Mouse (Mus musculus) liver, embryonic 11.5 days (tissue): ENCODE data around the gene Dnajc7. TPM values are rescaled to one million over a fixed set of nuclear protein-coding genes. Genes with fewer than 3 reads are reported as not detected.
"Not testable (repeated sequence)": the region's sequence is repeated elsewhere in the genome, so short reads cannot be mapped to it uniquely, and the experiment has no call there.

ENCODE experiments used
- ATAC-seq: fragments of 200-750 bp; cut with Nextera tagmentation; replicated peaks from 2 replicates; pipeline ENCODE4 v1.8.0; 2017; ENCODE audit warnings: moderate number of reproducible peaks, mild to moderate bottlenecking, moderate TSS enrichment, moderate library complexity; ENCODE audit not compliant: low FRiP score
- DNase-seq: peaks from one replicate; pipeline ENCODE4 v3.0.0-alpha.2; 2017; ENCODE audit warnings: low spot score
- H3K27ac ChIP-seq: fragments of 300-500 bp; sonication (generic); 2 replicates; pipeline ENCODE4 v1.5.1; 2014; ENCODE audit warnings: mild to moderate bottlenecking, low read depth, low read length, control low read depth
- H3K27me3 ChIP-seq: fragments of 300-500 bp; sonication (generic); replicated peaks from 2 replicates; pipeline ENCODE4 v1.6.1; 2014; ENCODE audit warnings: low read length, mixed read lengths; ENCODE audit not compliant: control insufficient read depth, insufficient read depth
- H3K36me3 ChIP-seq: fragments of 300-500 bp; sonication (generic); 2 replicates; pipeline ENCODE4 v1.6.1; 2014; ENCODE audit warnings: mild to moderate bottlenecking, low read length, moderate library complexity, mixed read lengths; ENCODE audit not compliant: control insufficient read depth, insufficient read depth
- H3K4me1 ChIP-seq: fragments of 300-500 bp; sonication (generic); replicated peaks from 2 replicates; pipeline ENCODE4 v1.6.1; 2014; ENCODE audit warnings: low read length, mixed read lengths; ENCODE audit not compliant: control insufficient read depth, insufficient read depth
- H3K4me2 ChIP-seq: fragments of 300-500 bp; sonication (generic); 2 replicates; pipeline ENCODE4 v1.6.1; 2014; ENCODE audit warnings: mild to moderate bottlenecking, control low read depth, moderate library complexity
- H3K4me3 ChIP-seq: fragments of 300-500 bp; sonication (generic); 2 replicates; pipeline ENCODE4 v1.5.1; 2014; ENCODE audit warnings: low read depth, low read length, control low read depth
- H3K9ac ChIP-seq: fragments of 300-500 bp; sonication (generic); 2 replicates; pipeline ENCODE4 v1.6.1; 2014; ENCODE audit warnings: low read depth, low read length, control low read depth
- H3K9me3 ChIP-seq: fragments of 300-500 bp; sonication (generic); 2 replicates; pipeline ENCODE4 v1.6.1; 2016; ENCODE audit warnings: low read length, inconsistent platforms, mixed read lengths; ENCODE audit not compliant: control insufficient read depth
- WGBS: fragments of 180-500 bp; shearing (Covaris S2); extraction: QIAGEN DNeasy Blood & Tissue Kit; methylation state at CpG from one replicate; pipeline ENCODE4 v1.1.7; 2014; 5-methylcytosine and 5-hydroxymethylcytosine counted together
- polyA plus RNA-seq: library from polyadenylated mRNA; unstranded; fragments of >200 nt; fragmentation: Nextera tagmentation; extraction: Ambion mirVana; gene quantifications from 2 replicates; pipeline ENCODE4 v1.2.1, GENCODE M21; 2014

The Dnajc7 gene
- polyA plus RNA-seq, 1 experiment from 2014 or later, result 70.8 TPM

- DNase-seq, result no peak
- Histone ChIP-seq H3K27ac (no peak overlapping the region), H3K9ac (peak overlapping the region; percentile 20; the same call in 1 of the 2 replicates)
Measured at GRCm38 (mm10) chr11:100623867-100624266, 3.9 kb upstream of the Dnajc7 start.

GRCm38 (mm10) chr11:100622714-100623113 is 2.7 kb upstream of the Dnajc7 start:
- Histone ChIP-seq H3K36me3 (peaks cover 5% of the 10 kb centered on the region; the same call in 1 of the 2 replicates), H3K4me1 (peaks cover 27% of the 10 kb centered on the region), H3K27me3 (no peaks in the 10 kb centered on the region), H3K27ac (peak overlapping the region; percentile 47), H3K9me3 (no peaks in the 10 kb centered on the region), H3K9ac (peak overlapping the region; percentile 72), H3K4me2 (peak overlapping the region; percentile 70), H3K4me3 (peak overlapping the region; percentile 76)
- peak; percentile 96 for DNase-seq
- under 1% methylated on average over 24 of the region's 24 CpGs for WGBS
- peak; percentile 77 for ATAC-seq

More at GRCm38 (mm10) chr11:100623867-100624266, 3.9 kb upstream of the Dnajc7 start:
- Histone ChIP-seq H3K9me3 (no peaks in the 10 kb centered on the region), H3K4me1 (peaks cover 23% of the 10 kb centered on the region), H3K36me3 (peaks cover 5% of the 10 kb centered on the region; the same call in 1 of the 2 replicates), H3K27me3 (no peaks in the 10 kb centered on the region), H3K4me2 (peak overlapping the region; percentile 70), H3K4me3 (peak overlapping the region; percentile 76)
- ATAC-seq, result no peak
- WGBS, result 50% methylated on average over 5 of the region's 5 CpGs

- Histone ChIP-seq H3K27ac (peak overlapping the region; percentile 95), H3K9me3 (no peaks in the 10 kb centered on the region), H3K36me3 (no peaks in the 10 kb centered on the region), H3K4me2 (peak overlapping the region; percentile 91), H3K27me3 (no peaks in the 10 kb centered on the region), H3K4me1 (peaks cover 33% of the 10 kb centered on the region), H3K9ac (peak overlapping the region; percentile 94), H3K4me3 (peak overlapping the region; percentile 91)
- ATAC-seq, result peak; percentile 93
- DNase-seq, result peak; percentile 95
- WGBS, result under 1% methylated on average over 40 of the region's 40 CpGs
Measured at GRCm38 (mm10) chr11:100619485-100619975, 438 bp downstream of the Dnajc7 start.

GRCm38 (mm10) chr11:100618761-100619484 is 1.0 kb downstream of the Dnajc7 start, which contains the start of gene Nkiras2:
Nkiras2 (plus strand) TSS chr11:100619244.
- peak within 1 kb of the TSS; percentile 94 for H3K9ac ChIP-seq
- H3K27ac ChIP-seq, result peak within 1 kb of the TSS; percentile 95
- DNase-seq (peak; percentile 77), ATAC-seq (peak; percentile 76)
- peaks cover 29% of the 10 kb centered on the region for H3K4me1 ChIP-seq
- under 1% methylated on average over 36 of the region's 36 CpGs for WGBS
- no peaks in the 10 kb centered on the region for H3K36me3 ChIP-seq
- peak within 1 kb of the TSS; percentile 91 for H3K4me3 ChIP-seq
- peak within 1 kb of the TSS; percentile 91 for H3K4me2 ChIP-seq
- no peaks in the 10 kb centered on the region for H3K27me3 ChIP-seq
- no peaks in the 10 kb centered on the region for H3K9me3 ChIP-seq

GRCm38 (mm10) chr11:100617480-100617879 is 2.5 kb downstream of the Dnajc7 start:
- H3K9me3 ChIP-seq, result no peaks in the 10 kb centered on the region
- H3K36me3 ChIP-seq, result no peaks in the 10 kb centered on the region
- H3K4me3 ChIP-seq, result peak overlapping the region; percentile 91; the same call in 1 of the 2 replicates
- 90% methylated on average over 4 of the region's 4 CpGs for WGBS
- DNase-seq, result no peak
- H3K27ac ChIP-seq, result no peak overlapping the region
- peaks cover 25% of the 10 kb centered on the region for H3K4me1 ChIP-seq
- H3K4me2 ChIP-seq, result peak overlapping the region; percentile 91
- H3K27me3 ChIP-seq, result no peaks in the 10 kb centered on the region
- no peak overlapping the region for H3K9ac ChIP-seq
- no peak for ATAC-seq

- WGBS, result 81% methylated on average over 7 of the region's 7 CpGs
Measured at GRCm38 (mm10) chr11:100616836-100617235, 3.1 kb downstream of the Dnajc7 start.

GRCm38 (mm10) chr11:100616332-100616731 is 3.6 kb downstream of the Dnajc7 start:
- Histone ChIP-seq H3K27me3 (no peaks in the 10 kb centered on the region), H3K4me2 (no peak overlapping the region), H3K4me1 (peaks cover 25% of the 10 kb centered on the region), H3K4me3 (no peak overlapping the region), H3K9ac (no peak overlapping the region), H3K27ac (no peak overlapping the region), H3K9me3 (no peaks in the 10 kb centered on the region), H3K36me3 (0 out of 2 replicates have a peak, but pooled peaks cover 2% of the 10 kb centered on the region)
- DNase-seq, result no peak
- 86% methylated on average over 5 of the region's 5 CpGs for WGBS
- ATAC-seq, result no peak

More at GRCm38 (mm10) chr11:100616836-100617235, 3.1 kb downstream of the Dnajc7 start:
- not testable (repeated sequence) for H3K9me3 ChIP-seq, H3K36me3 ChIP-seq, H3K9ac ChIP-seq, H3K4me2 ChIP-seq, H3K27me3 ChIP-seq, H3K4me3 ChIP-seq, H3K27ac ChIP-seq, DNase-seq, ATAC-seq
- H3K4me1 ChIP-seq, result peaks cover 25% of the 10 kb centered on the region

- no peak for DNase-seq
Measured at GRCm38 (mm10) chr11:100613241-100613640, 6.7 kb downstream of the Dnajc7 start.

More at GRCm38 (mm10) chr11:100613241-100613640, 6.7 kb downstream of the Dnajc7 start:
- Histone ChIP-seq H3K36me3 (0 out of 2 replicates have a peak, but pooled peaks cover 2% of the 10 kb centered on the region), H3K27me3 (no peaks in the 10 kb centered on the region), H3K27ac (no peak overlapping the region), H3K4me1 (peaks cover 18% of the 10 kb centered on the region), H3K9ac (no peak overlapping the region), H3K4me2 (no peak overlapping the region), H3K4me3 (no peak overlapping the region), H3K9me3 (no peaks in the 10 kb centered on the region)
- ATAC-seq, result no peak
- 90% methylated on average over 3 of the region's 3 CpGs for WGBS
